Mouse (Mus musculus): ENCODE data around the gene Rab36. TPM values are rescaled to one million over a fixed set of nuclear protein-coding genes. Genes with fewer than 3 reads are reported as not detected.
A peak's percentile ranks its signal among the peaks of the same experiment; 100 is the strongest.

The Rab36 gene
- polyA plus RNA-seq, 1 experiment from 2014 or later: 11.1 TPM

GRCm38 (mm10) chr10:75061341-75062188 lies 24.7 kb downstream of the Rab36 start:
- H3K4me2 ChIP-seq (ENCODE audit: low read length): peak overlapping the region; percentile 93
- no peaks in the 10 kb centered on the region for H3K9me3 ChIP-seq (replicated peaks; ENCODE audit: control insufficient read depth, low read length)
- ATAC-seq (no peak), DNase-seq (ENCODE audit: low spot score) (peak; percentile 22)
- peaks cover 44% of the 10 kb centered on the region for H3K4me1 ChIP-seq (ENCODE audit: control insufficient read depth, insufficient read depth, low read length)
- H3K27me3 ChIP-seq (replicated peaks; ENCODE audit: control insufficient read depth, insufficient read depth, low read length): no peaks in the 10 kb centered on the region
- no peaks in the 10 kb centered on the region for H3K36me3 ChIP-seq (ENCODE audit: control insufficient read depth, insufficient read depth, low read length)
- 1% methylated on average over 71 of the region's 71 CpGs for WGBS
- peak overlapping the region; percentile 86 for H3K9ac ChIP-seq (ENCODE audit: low read length)
- peak overlapping the region; percentile 92 for H3K4me3 ChIP-seq (ENCODE audit: low read depth, low read length)
- H3K27ac ChIP-seq (ENCODE audit: low read depth, low read length): peak overlapping the region; percentile 87; the same call in 1 of the 2 replicates

DNA sequence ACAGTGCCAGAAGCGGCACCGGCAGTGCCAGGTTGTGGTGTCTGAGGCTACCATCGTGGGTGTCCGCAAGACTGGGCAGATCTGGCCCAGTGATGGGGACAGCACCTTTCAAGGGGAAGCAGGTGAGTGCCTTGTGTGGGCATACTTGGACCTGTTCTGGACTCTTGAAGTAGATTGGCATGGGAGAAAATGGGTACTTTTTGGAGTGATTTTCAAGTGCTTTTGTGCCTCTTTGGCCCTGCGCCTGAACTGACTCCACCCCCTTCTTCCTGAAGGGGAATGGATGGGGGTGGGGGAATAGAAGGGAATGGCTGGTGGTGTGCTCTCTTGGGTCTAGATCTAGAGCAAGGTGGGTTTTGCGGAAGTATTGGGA lies 25.3 kb downstream of the Rab36 start:
- 5% methylated on average over 6 of the region's 6 CpGs for WGBS
- Histone ChIP-seq H3K4me3 (ENCODE audit: low read depth, low read length) (peak overlapping the region; percentile 92), H3K9me3 (replicated peaks; ENCODE audit: control insufficient read depth, low read length) (no peaks in the 10 kb centered on the region), H3K4me1 (ENCODE audit: control insufficient read depth, insufficient read depth, low read length) (peaks cover 44% of the 10 kb centered on the region), H3K4me2 (ENCODE audit: low read length) (peak overlapping the region; percentile 93), H3K36me3 (ENCODE audit: control insufficient read depth, insufficient read depth, low read length) (no peaks in the 10 kb centered on the region), H3K27me3 (replicated peaks; ENCODE audit: control insufficient read depth, insufficient read depth, low read length) (no peaks in the 10 kb centered on the region), H3K9ac (ENCODE audit: low read length) (peak overlapping the region; percentile 86), H3K27ac (ENCODE audit: low read depth, low read length) (no peak overlapping the region)
- ATAC-seq (no peak), DNase-seq (ENCODE audit: low spot score) (peak; percentile 59)

DNA sequence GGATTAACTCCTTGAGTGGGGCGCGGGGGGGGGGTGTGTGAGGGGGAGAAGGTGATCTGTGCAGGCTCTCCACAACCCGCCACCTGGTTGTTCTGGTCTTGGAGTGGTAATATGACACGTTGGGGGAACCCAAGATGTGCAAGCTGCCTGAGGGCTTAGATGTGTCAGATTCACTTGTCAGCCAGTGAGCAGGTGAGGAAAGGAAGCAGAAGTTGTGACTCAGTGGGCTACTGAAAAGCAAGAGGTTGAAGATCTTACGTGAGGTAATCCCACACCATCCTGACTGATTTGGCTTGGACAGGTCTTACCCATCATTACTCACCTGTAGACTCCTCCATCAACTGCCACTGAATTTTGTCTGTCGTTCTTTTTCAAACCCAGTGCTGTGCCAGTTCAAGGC lies 25.8 kb downstream of the Rab36 start:
- Histone ChIP-seq H3K4me2 (ENCODE audit: low read length) (peak overlapping the region; percentile 93), H3K27ac (ENCODE audit: low read depth, low read length) (no peak overlapping the region), H3K4me1 (ENCODE audit: control insufficient read depth, insufficient read depth, low read length) (peaks cover 44% of the 10 kb centered on the region), H3K4me3 (ENCODE audit: low read depth, low read length) (peak overlapping the region; percentile 92), H3K27me3 (replicated peaks; ENCODE audit: control insufficient read depth, insufficient read depth, low read length) (no peaks in the 10 kb centered on the region), H3K36me3 (ENCODE audit: control insufficient read depth, insufficient read depth, low read length) (no peaks in the 10 kb centered on the region), H3K9me3 (replicated peaks; ENCODE audit: control insufficient read depth, low read length) (no peaks in the 10 kb centered on the region), H3K9ac (ENCODE audit: low read length) (peak overlapping the region; percentile 86)
- no peak for ATAC-seq
- no peak for DNase-seq (ENCODE audit: low spot score)
- 56% methylated on average over 6 of the region's 6 CpGs for WGBS

DNA sequence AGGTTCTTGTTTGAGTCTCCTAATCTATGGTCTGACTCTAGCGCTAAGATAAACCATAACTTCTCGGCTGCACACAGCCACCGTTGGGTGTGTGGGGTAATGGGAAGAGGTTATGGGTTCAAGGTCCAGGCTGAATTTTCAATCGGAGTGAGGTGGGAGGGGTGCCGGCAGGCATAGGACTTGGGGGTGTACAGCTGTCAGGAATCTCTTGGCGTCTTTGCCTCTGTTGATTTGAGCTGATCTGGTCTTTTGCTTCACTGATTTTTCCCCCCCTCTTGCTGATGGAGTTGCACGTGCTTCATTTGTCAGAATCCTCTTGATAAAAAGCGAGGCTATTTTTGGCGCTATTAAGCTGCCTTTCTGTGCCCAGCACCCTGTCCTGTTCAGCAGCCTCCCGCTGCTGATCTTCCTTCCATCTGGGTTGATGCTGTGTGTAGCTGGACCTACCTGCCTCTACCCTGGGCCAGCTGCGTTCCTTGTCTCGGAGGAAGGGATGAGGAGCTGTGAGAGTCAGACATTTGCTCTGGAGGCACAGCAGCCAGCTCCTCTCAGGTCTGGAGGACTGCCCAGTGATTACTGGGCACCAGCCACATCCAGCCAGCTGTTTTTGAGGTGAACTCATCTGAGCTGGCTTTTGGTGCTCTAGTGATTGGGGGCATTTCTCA lies 26.6 kb downstream of the Rab36 start:
- no peak for ATAC-seq
- Histone ChIP-seq H3K36me3 (ENCODE audit: control insufficient read depth, insufficient read depth, low read length) (no peaks in the 10 kb centered on the region), H3K9ac (ENCODE audit: low read length) (peak overlapping the region; percentile 55), H3K9me3 (replicated peaks; ENCODE audit: control insufficient read depth, low read length) (no peaks in the 10 kb centered on the region), H3K27me3 (replicated peaks; ENCODE audit: control insufficient read depth, insufficient read depth, low read length) (no peaks in the 10 kb centered on the region), H3K4me3 (ENCODE audit: low read depth, low read length) (peak overlapping the region; percentile 92), H3K27ac (ENCODE audit: low read depth, low read length) (peak overlapping the region; percentile 36; the same call in 1 of the 2 replicates), H3K4me1 (ENCODE audit: control insufficient read depth, insufficient read depth, low read length) (peaks cover 44% of the 10 kb centered on the region), H3K4me2 (ENCODE audit: low read length) (peak overlapping the region; percentile 93)
- WGBS: 50% methylated on average over 12 of the region's 12 CpGs
- DNase-seq (ENCODE audit: low spot score): peak; percentile 24

- Histone ChIP-seq H3K9ac (ENCODE audit: low read length) (no peak overlapping the region), H3K27me3 (replicated peaks; ENCODE audit: control insufficient read depth, insufficient read depth, low read length) (no peaks in the 10 kb centered on the region), H3K4me2 (ENCODE audit: low read length) (no peak overlapping the region), H3K27ac (ENCODE audit: low read depth, low read length) (no peak overlapping the region), H3K4me1 (ENCODE audit: control insufficient read depth, insufficient read depth, low read length) (peaks cover 39% of the 10 kb centered on the region), H3K9me3 (replicated peaks; ENCODE audit: control insufficient read depth, low read length) (no peaks in the 10 kb centered on the region), H3K4me3 (ENCODE audit: low read depth, low read length) (no peak overlapping the region), H3K36me3 (ENCODE audit: control insufficient read depth, insufficient read depth, low read length) (no peaks in the 10 kb centered on the region)
- DNase-seq (ENCODE audit: low spot score): no peak
- WGBS: 75% methylated on average over 6 of the region's 6 CpGs
- ATAC-seq: no peak
Observed at GRCm38 (mm10) chr10:75065691-75066090, 28.8 kb downstream of the Rab36 start.

GRCm38 (mm10) chr10:75067446-75067845 lies 30.6 kb downstream of the Rab36 start:
- Histone ChIP-seq H3K4me1 (ENCODE audit: control insufficient read depth, insufficient read depth, low read length) (peaks cover 34% of the 10 kb centered on the region), H3K4me3 (ENCODE audit: low read depth, low read length) (no peak overlapping the region), H3K27me3 (replicated peaks; ENCODE audit: control insufficient read depth, insufficient read depth, low read length) (no peaks in the 10 kb centered on the region), H3K27ac (ENCODE audit: low read depth, low read length) (no peak overlapping the region), H3K36me3 (ENCODE audit: control insufficient read depth, insufficient read depth, low read length) (no peaks in the 10 kb centered on the region), H3K4me2 (ENCODE audit: low read length) (no peak overlapping the region), H3K9ac (ENCODE audit: low read length) (no peak overlapping the region), H3K9me3 (replicated peaks; ENCODE audit: control insufficient read depth, low read length) (no peaks in the 10 kb centered on the region)
- no peak for ATAC-seq
- no peak for DNase-seq (ENCODE audit: low spot score)

- Histone ChIP-seq H3K9ac (ENCODE audit: low read length) (no peak overlapping the region), H3K4me2 (ENCODE audit: low read length) (no peak overlapping the region), H3K27me3 (replicated peaks; ENCODE audit: control insufficient read depth, insufficient read depth, low read length) (no peaks in the 10 kb centered on the region), H3K9me3 (replicated peaks; ENCODE audit: control insufficient read depth, low read length) (no peaks in the 10 kb centered on the region), H3K4me3 (ENCODE audit: low read depth, low read length) (no peak overlapping the region), H3K4me1 (ENCODE audit: control insufficient read depth, insufficient read depth, low read length) (peaks cover 28% of the 10 kb centered on the region), H3K36me3 (ENCODE audit: control insufficient read depth, insufficient read depth, low read length) (no peaks in the 10 kb centered on the region), H3K27ac (ENCODE audit: low read depth, low read length) (no peak overlapping the region)
- 45% methylated on average over 2 of the region's 2 CpGs for WGBS
- ATAC-seq: no peak
- no peak for DNase-seq (ENCODE audit: low spot score)
Observed at GRCm38 (mm10) chr10:75068086-75068485, 31.2 kb downstream of the Rab36 start.

DNA sequence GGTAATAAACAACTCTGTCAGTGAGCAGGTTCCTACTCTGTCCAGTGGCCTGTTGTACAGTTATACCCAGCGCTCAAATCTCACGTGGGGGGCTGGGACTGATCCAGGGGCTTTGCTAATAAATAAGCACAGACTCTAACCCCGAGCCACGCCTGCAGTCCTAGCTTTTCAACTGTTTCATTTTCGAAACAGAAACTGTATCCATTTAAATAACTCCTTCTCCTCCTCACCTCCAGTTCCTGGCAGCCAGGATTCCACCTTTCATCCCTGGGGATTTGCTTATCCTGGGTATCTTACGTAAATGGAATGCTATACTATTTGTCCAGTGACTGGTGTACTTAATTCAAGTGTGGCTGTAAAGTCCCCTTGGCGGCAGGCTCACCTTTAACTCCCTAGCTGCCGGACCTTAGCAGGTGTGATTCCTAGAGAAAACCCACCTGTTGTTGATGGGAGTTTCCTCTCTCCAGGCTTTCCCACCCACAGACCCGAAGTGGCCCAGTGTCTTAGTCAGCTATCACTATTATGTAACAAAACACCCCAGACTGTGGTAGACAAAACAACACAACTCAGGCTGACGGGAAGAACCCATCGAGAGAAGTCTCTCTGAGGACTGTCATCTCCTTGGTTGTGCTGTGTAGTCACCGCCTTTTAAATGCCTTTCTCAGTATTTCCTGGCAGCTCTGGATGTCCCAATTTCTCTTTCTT lies 31.9 kb downstream of the Rab36 start:
- Histone ChIP-seq H3K36me3 (ENCODE audit: control insufficient read depth, insufficient read depth, low read length) (no peaks in the 10 kb centered on the region), H3K9me3 (replicated peaks; ENCODE audit: control insufficient read depth, low read length) (no peaks in the 10 kb centered on the region), H3K27ac (ENCODE audit: low read depth, low read length) (no peak overlapping the region), H3K4me1 (ENCODE audit: control insufficient read depth, insufficient read depth, low read length) (peaks cover 21% of the 10 kb centered on the region), H3K27me3 (replicated peaks; ENCODE audit: control insufficient read depth, insufficient read depth, low read length) (no peaks in the 10 kb centered on the region), H3K9ac (ENCODE audit: low read length) (no peak overlapping the region), H3K4me2 (ENCODE audit: low read length) (no peak overlapping the region), H3K4me3 (ENCODE audit: low read depth, low read length) (no peak overlapping the region)
- no peak for DNase-seq (ENCODE audit: low spot score)
- 66% methylated on average over 12 of the region's 12 CpGs for WGBS
- ATAC-seq: no peak

Data from forebrain, embryonic 14.5 days (tissue).